Mouse (Mus musculus) Patski (cell line): ENCODE measurements around the gene Tprg. TPM values are rescaled to one million over a fixed set of nuclear protein-coding genes. Genes with fewer than 3 reads are reported as not detected.

Experiments
- ATAC-seq: fragments of 100-300 bp; one replicate; pipeline ENCODE4 v1.8.0; 2021
- CTCF ChIA-PET: fragments of 350-600 bp; sonication (Branson Sonifier 250); formaldehyde crosslinking; loops from one replicate; lab custom pipeline; 2022; ENCODE audit warnings: inconsistent platforms; lab: Charles Lee
- POLR2A ChIA-PET: fragments of 350-600 bp; sonication (Branson Sonifier 250); formaldehyde crosslinking; loops from one replicate; lab custom pipeline; 2022; ENCODE audit warnings: antibody characterized with exemption, inconsistent platforms; lab: Charles Lee
- DNase-seq: peaks from one replicate; pipeline ENCODE4 v3.0.0-alpha.2; 2011; ENCODE audit warnings: low read depth, low spot score
- H3K27me3 ChIP-seq: fragments of 371-371 bp; one replicate; pipeline ENCODE4 v1.5.1; 2021
- CTCF ChIP-seq: fragments of 100-300 bp; IDR thresholded peaks from one replicate; pipeline ENCODE4 v1.5.1; 2021
- in situ Hi-C: fragments of 300-500 bp; cut with MboI; formaldehyde crosslinking; loops from 3 replicates; pipeline ENCODE4 v1.11.1; 2018; ENCODE audit warnings: low pct_unique_long_range_greater_than_20kb, mixed read lengths
- polyA plus RNA-seq: library from polyadenylated mRNA; unstranded; gene quantifications from one replicate; pipeline ENCODE4 v1.2.3, GENCODE M21; 2021

Tprg gene
- polyA plus RNA-seq: 0.10 TPM

DNA sequence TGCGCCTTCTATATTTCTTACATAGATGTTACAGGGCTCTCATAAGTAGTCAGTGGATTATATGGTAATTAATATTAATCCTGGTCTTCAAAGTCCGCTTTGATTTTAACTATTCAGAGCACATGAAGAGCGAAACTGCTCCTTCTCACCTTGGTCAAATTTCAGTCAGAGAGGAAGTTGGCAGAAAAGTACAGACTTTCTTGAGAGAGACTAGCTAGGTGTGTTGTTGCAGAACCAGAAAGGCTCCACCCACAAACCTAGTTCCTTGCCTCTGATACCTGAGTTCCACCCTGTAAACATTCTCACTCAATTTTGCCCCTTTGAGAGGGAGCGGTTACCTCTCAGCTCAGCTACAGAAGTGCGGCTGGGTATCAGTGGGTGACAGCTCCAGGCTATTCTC lies at the start of gene Tprg:
Gene Tprg (plus strand): TSS at position 301 of the 400 bp plus-strand sequence.
- CTCF ChIA-PET: no interaction called here
- no peak for TF ChIP-seq CTCF
- H3K27me3 ChIP-seq: peaks cover 23% of the 10 kb centered on the region

DNA sequence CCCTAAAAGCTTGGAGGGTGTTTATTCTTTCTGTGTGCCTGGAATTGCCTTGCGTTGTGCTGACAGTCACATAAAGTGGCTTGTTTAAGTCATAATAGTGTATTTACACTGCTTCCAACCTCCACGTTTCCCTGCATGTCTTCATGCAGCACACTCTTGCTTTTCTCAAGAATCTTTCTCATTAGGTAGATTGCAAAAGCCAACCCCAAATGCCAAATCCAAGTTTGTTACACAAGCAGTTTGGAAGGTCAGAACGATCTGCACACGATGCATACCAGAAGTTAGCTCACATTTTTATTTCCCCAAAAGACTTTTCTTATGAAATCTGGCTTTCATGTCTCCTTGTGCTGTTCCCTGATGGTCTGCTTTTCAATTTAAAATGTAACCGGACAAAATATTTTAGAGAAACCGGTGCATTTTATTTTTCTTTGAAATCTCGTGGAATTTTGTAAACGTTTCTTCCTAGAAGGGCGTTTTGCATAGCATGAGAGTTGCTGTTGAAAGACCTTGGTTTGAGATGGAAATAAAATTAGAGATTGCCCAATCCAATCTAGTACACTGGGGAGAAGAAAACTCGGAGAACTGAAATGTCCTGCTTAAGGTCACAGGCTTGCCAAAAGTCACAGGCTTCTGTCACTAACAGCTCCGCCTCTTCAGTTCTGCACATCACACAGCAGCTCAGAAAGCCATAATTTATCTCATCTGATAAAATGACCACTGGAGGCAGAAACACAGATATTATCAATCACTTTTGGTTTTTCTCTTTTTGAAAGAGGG lies 48.2 kb upstream of the Tprg start:
- H3K27me3 ChIP-seq: peaks cover 56% of the 10 kb centered on the region
- no peak for TF ChIP-seq CTCF
- ATAC-seq (no peak), DNase-seq (no peak)
- POLR2A ChIA-PET: no interaction called here
- in situ Hi-C loops: no loop called here
- CTCF ChIA-PET: no interaction called here

More for the DNA sequence above, at the start of gene Tprg:
- POLR2A ChIA-PET: no interaction called here
- DNase-seq (no peak), ATAC-seq (no peak)
- in situ Hi-C loops: no loop called here

DNA sequence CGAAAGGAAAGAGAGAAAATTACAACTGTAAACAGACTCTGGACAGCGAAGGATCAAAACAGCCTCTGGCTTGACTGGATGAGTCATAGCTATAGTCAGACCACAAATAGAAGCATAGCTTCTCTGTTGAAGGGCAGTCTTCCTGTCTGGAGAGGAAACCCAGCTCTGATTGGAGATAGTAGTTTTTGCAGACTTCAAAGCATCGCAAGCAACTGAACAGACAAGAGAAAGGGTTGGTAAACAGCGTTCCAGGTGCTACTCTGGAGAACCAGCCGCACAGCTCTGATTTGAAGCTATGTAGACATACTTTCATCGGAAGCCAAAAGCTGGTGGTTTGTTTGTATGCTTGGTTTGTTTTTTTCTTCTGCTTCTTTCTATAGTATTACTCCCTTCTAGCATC lies 37.7 kb upstream of the Tprg start:
- DNase-seq: no peak
- peak; percentile 60 for ATAC-seq
- in situ Hi-C loops: no loop called here
- CTCF ChIA-PET: no interaction called here
- H3K27me3 ChIP-seq: peaks cover 17% of the 10 kb centered on the region
- no peak for TF ChIP-seq CTCF
- POLR2A ChIA-PET: no interaction called here

DNA sequence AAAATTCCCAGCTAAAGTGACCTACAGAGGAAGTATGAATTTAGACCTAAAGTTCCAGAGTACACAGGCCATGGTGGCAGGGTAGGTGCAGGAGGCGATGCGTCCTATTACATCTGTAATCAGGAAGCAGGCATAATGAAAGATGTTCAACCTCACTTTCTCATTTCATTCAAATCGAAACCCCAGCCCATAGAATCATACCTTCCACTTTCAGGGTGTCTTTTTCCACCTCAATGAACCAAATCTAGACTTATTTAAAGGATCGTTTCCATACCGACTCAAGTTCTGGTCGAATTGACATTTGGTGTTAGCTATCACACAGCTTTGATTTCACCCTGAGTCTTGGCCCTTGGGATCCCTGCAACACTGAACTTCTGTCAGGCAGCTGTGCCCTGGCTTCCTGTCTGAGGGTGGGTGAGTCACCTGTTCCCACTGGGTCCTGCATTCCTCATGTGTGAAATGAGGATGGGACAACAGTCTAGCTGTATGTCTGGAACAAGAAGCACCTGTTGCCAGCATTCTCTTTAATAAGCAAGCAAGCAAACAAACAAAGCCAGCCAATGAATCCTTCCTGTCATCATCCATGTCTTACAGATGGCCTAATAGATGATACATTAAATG lies 36.4 kb upstream of the Tprg start:
- no peak for TF ChIP-seq CTCF
- peaks cover 9% of the 10 kb centered on the region for H3K27me3 ChIP-seq
- POLR2A ChIA-PET: no interaction called here
- ATAC-seq (no peak), DNase-seq (no peak)
- in situ Hi-C loops: loop anchor here (25.0 kb wide), 2 partner anchors 738 to 863 kb away; partner anchors contain the start of gene Lpp
- CTCF ChIA-PET: interaction anchor here (1.2 to 1.7 kb wide), 2 partner anchors 12 to 239 kb away, joined by 3 to 5 read pairs; no protein-coding TSS in a partner anchor

DNA sequence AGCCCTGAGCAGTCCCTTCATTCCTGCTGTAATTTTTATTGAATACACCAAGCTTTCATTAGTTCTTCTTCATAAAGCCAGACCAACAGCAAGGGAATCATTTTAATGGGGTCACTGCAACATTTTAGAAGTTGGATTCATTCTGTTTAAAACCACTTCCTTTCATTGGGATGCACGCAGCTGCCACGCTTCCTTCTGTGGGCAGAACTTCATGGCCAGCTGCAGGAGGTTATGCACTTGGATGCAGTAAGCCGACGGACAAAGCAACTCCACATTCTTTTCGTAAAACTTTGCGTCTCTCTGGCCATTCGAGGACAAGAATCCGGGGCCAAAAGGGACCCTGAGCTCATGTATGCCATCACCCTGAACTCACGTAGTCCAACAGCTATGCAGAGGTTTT lies 35.5 kb upstream of the Tprg start:
- POLR2A ChIA-PET: no interaction called here
- in situ Hi-C loops: loop anchor here (25.0 kb wide), 2 partner anchors 739 to 864 kb away; partner anchors contain the start of gene Lpp
- CTCF ChIA-PET: interaction anchor here (1.7 kb wide), 1 partner anchor 11 kb away, joined by 5 read pairs; no protein-coding TSS in a partner anchor
- H3K27me3 ChIP-seq: peaks cover under 1% of the 10 kb centered on the region
- no peak for DNase-seq
- ATAC-seq: no peak
- TF ChIP-seq CTCF: no peak

DNA sequence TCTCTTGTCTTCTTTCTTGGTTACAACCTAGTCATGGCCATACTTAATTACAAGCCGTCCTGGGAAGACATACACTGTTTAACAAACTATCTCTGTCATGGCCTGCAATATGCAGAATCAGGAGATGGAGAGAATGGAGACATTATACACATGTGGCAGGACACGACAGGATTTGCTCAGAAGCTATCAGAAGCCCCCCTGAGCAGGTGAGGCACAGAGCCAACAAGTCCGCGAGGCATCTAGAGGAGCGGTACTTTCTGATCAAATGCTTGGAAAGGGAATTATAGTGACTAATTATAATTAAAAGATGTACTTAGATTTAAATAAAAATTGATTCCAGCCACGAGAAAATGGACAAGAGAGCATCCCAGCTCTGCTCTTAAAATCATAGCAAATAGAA lies 32.0 kb upstream of the Tprg start:
- DNase-seq (no peak), ATAC-seq (no peak)
- TF ChIP-seq CTCF: no peak
- ChIA-PET POLR2A (no interaction called here), CTCF (interaction anchor here (1.2 kb wide), 1 partner anchor 9 kb away, joined by 3 read pairs; no protein-coding TSS in a partner anchor)
- H3K27me3 ChIP-seq: no peaks in the 10 kb centered on the region
- in situ Hi-C loops: loop anchor here (25.0 kb wide), 2 partner anchors 742 to 867 kb away; partner anchors contain the start of gene Lpp

DNA sequence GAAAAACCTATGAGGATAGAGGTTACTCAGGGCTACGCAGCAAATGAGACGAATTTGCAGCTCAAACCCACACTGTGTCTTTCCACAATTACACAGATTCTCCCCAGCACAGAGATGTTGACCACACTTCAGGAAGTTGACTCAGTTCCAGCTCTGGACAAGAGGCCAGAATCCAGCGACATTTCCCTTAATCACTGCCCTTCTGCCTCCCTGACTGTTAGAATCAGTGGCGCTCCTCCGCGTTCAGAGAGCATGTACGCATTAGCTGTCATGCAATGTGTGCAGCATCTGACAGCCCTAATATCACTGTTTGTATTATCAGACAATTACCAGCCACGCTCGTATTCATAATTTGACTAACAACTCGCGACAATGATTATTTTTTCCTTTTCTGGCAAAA lies 31.4 kb upstream of the Tprg start:
- in situ Hi-C loops: loop anchor here (25.0 kb wide), 2 partner anchors 743 to 868 kb away; partner anchors contain the start of gene Lpp
- ChIA-PET CTCF (no interaction called here), POLR2A (no interaction called here)
- no peaks in the 10 kb centered on the region for H3K27me3 ChIP-seq
- TF ChIP-seq CTCF: no peak
- ATAC-seq (no peak), DNase-seq (no peak)

DNA sequence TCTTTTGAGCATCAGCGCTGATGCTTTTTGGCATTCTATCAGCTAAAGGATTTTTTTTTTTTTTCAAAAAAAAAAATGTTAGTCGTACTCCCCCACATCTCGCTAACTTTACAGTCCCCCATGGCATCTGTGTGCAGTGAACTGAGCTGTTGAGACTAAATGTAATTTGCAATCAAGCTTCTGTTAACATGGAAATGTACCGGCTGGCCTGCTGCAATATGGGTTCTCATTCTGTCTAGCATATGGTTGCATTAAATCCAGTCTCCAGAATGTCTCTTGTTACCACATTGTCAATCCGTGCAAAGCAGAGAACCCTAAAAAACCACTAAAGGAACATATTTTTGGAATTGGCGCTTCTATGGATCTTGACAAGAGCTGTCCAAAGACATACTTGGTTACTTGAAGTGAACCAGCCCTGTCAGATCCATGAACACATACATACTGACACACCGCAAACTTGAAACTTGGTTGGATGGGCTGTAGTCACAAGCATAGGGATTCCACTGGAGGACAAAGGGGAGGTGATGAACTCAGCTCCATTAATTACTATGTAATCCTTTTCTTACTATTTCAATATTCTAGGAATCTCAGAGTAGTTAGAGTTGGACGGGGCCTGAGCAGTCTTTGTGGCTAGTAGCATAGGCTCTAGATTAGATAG lies 30.9 kb upstream of the Tprg start:
- CTCF ChIA-PET: no interaction called here
- H3K27me3 ChIP-seq: no peaks in the 10 kb centered on the region
- POLR2A ChIA-PET: no interaction called here
- DNase-seq (no peak), ATAC-seq (no peak)
- TF ChIP-seq CTCF: no peak
- in situ Hi-C loops: loop anchor here (25.0 kb wide), 2 partner anchors 743 to 868 kb away; partner anchors contain the start of gene Lpp

DNA sequence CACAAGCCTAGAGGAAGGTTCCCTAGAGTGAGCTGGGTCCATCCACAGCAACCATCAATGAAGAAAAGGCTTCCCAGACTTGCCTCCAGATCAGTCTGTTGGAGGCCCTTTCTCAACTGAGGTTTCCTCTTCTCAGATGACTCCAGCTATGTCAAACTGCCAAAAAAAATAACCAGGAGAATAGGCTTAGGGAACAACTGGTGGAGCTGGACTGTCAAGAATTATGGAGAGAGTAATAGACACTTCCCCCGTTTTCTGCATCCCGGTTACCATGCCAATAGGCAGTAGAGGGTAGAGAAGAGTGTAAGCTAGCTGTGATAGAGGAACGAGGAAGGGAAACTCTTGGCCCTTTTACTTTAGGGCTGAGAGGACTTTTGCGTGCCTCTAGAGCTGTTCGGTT lies 24.3 kb upstream of the Tprg start:
- POLR2A ChIA-PET: no interaction called here

DNA sequence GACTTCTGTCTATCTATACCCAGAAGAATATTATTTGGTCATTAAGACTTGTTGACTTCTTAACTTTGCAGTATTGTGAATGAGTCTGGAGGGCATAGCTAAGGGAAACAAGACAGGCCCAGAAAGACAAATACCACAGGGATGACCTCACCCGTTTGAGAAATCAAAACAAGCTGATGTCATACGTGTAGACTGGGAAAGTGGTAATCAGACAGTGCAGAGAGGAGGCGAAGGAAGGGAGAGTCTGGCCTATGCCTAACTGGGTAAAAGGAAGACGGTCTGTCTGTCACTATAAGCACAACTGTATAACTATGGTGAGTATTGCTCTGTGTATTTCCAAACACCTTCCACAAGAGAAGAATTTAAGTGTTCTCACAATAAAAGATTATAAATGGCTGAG lies 23.7 kb upstream of the Tprg start:
- in situ Hi-C loops: loop anchor here (5.0 to 25.0 kb wide), 4 partner anchors 191 to 1281 kb away; partner anchors contain the start of gene Lpp
- no peaks in the 10 kb centered on the region for H3K27me3 ChIP-seq
- TF ChIP-seq CTCF: no peak
- CTCF ChIA-PET: interaction anchor here (0.8 to 2.2 kb wide), 8 partner anchors 9 to 1303 kb away, joined by 3 to 5 read pairs (median 3); no protein-coding TSS in a partner anchor
- ATAC-seq (peak; percentile 70), DNase-seq (peak; percentile 64)
- POLR2A ChIA-PET: no interaction called here

More for the DNA sequence above, 24.3 kb upstream of the Tprg start:
- TF ChIP-seq CTCF: no peak
- CTCF ChIA-PET: interaction anchor here (0.8 to 2.2 kb wide), 7 partner anchors 12 to 1279 kb away, joined by 3 to 5 read pairs (median 3); no protein-coding TSS in a partner anchor
- DNase-seq: no peak
- H3K27me3 ChIP-seq: no peaks in the 10 kb centered on the region
- in situ Hi-C loops: loop anchor here (5.0 to 25.0 kb wide), 4 partner anchors 190 to 1280 kb away; partner anchors contain the start of gene Lpp
- peak; percentile 2 for ATAC-seq
